Mouse (Mus musculus): ENCODE measurements around the gene Rgl1.

GRCm38 (mm10) chr1:152809541-152810252 is 43.5 kb upstream of the Rgl1 start:
- TF ChIP-seq POLR2A (IDR thresholded peaks at IDR 0.05; ENCODE audit: low read depth, low read length) (no peak), CTCF (conservative IDR thresholded peaks at IDR 0.05; ENCODE audit: insufficient read depth, insufficient read length, low read depth, low read length) (no peak)
